Mouse (Mus musculus) lung, adult 2 months (tissue): ENCODE results near the gene Gkap1. TPM values are rescaled to one million over a fixed set of nuclear protein-coding genes. Genes with fewer than 3 reads are reported as not detected.

Source experiments
- DNase-seq: peaks from one replicate; pipeline ENCODE4 v3.0.0; 2022
- H3K4me1 ChIP-seq: fragments of 200-500 bp; 2 replicates; pipeline ENCODE4 v1.6.1; 2011; ENCODE audit warnings: low read length; ENCODE audit not compliant: control insufficient read depth, insufficient read depth
- H3K4me3 ChIP-seq: fragments of 200-500 bp; replicated peaks from 2 replicates; pipeline ENCODE3; 2011; ENCODE audit warnings: low read depth, mild to moderate bottlenecking, control low read depth, low read length; ENCODE audit errors: extremely low read depth
- CTCF ChIP-seq: fragments of 200-500 bp; IDR thresholded peaks from 2 replicates; pipeline ENCODE4 v1.5.1; 2011; ENCODE audit warnings: mild to moderate bottlenecking, low read length, control low read depth; ENCODE audit not compliant: insufficient read depth
- POLR2A ChIP-seq: fragments of 200-500 bp; IDR thresholded peaks from 2 replicates; pipeline ENCODE4 v1.6.1; 2011; ENCODE audit warnings: low read depth, mild to moderate bottlenecking, control low read depth, low read length, borderline replicate concordance; ENCODE audit errors: extremely low read depth
- WGBS: fragments of 180-500 bp; shearing (Covaris S2); methylation state at CpG from one replicate; pipeline ENCODE4 v1.1.7; 2018; 5-methylcytosine and 5-hydroxymethylcytosine counted together
- polyA plus RNA-seq: library from polyadenylated mRNA; depleted of rRNA; stranded (reverse); fragments of >200 nt; gene quantifications from 2 replicates; pipeline ENCODE4 v1.2.3, GENCODE M21; 2012; rRNA removed

Gkap1 gene
- polyA plus RNA-seq, 1 experiment: 6.0 TPM

DNA sequence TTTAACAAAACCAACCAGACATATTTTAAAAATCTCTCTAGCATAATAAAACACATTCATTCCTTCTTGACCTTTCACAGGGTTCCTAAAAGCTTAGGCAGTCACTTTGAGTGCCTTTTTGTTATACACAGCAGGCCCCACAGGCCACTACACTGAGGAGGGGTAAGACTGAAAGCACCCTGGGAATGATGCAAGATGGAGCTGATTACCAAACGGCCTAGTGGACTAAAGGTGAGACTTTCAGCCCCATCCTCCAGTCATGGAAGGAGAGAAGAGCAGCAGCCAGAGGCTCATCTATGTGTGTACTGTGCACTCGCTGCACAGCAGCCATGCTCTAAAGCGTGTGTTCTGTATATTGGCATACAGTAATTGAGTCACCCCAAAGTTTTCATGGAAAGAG is 80.6 kb downstream of the Gkap1 start:
- WGBS: 88% methylated on average over 3 of the region's 3 CpGs
- no peak for TF ChIP-seq POLR2A
- TF ChIP-seq CTCF: no peak
- H3K4me3 ChIP-seq: no peak overlapping the region
- DNase-seq: no peak
- H3K4me1 ChIP-seq: peaks cover 3% of the 10 kb centered on the region; the same call in 1 of the 2 replicates

DNA sequence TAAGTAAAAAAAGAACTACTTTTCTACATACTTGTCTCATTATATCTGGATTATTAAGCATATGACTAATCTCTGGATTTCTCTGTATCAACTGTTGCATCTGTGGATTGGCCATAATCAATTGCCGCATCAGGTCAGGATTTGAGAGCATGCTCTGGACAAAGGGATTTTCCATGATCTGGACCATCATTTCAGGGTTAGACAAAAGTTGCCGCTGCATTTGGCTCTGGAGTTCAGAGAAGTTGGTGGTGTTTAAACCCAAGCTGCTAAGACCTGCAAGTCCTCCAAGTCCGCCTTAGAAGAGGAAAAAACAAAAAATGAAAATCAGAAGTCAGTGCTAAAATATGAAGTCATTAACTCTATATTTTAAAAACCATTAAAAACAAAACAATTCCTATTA is 82.3 kb downstream of the Gkap1 start:
- no peak for DNase-seq
- 97% methylated on average over 3 of the region's 3 CpGs for WGBS
- H3K4me3 ChIP-seq: no peak overlapping the region
- H3K4me1 ChIP-seq: peaks cover 4% of the 10 kb centered on the region; the same call in 1 of the 2 replicates
- TF ChIP-seq POLR2A (no peak), CTCF (no peak)

DNA sequence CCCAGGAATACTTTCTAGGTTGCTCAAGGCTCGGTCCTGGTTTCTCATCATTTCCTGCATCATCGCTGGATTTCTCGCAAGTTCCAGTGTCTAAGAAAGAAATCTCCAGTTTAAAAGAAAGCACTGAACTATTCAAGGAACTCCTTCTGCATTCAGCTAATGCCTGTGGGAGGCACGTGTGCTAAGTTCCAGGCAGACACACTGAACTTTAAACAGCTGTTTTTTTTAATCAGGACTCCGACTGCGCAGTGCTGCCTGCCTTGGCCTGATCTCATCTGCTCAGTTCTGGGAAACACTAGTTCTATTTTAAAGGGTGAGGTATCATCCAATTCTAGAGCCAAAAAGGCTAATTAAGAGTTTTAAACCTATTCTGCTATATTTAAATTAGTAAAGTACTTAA is 83.4 kb downstream of the Gkap1 start:
- no peak for DNase-seq
- H3K4me1 ChIP-seq: peaks cover 4% of the 10 kb centered on the region; the same call in 1 of the 2 replicates
- no peak for TF ChIP-seq POLR2A
- TF ChIP-seq CTCF: no peak
- WGBS: 95% methylated on average over 6 of the region's 6 CpGs
- no peak overlapping the region for H3K4me3 ChIP-seq

DNA sequence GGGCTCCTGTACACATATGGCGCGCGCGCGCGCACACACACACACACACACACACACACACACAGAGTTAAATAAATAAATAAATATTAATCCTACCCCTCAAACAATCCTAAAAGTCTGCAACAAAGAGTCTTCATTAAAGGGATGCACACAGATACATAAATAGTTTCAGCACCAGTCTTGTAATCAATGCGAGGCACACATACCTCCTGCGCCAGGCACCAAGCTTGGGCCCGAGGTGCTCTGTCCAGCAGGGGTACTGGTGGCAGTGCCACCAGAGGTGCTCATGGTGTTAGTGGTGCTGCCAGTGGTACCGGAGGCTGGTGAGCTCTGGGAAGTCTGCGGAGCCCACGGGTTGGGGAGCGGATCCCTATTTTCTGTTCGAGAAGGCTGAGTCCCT is 84.0 kb downstream of the Gkap1 start:
- TF ChIP-seq CTCF (no peak), POLR2A (no peak)
- over 99% methylated on average over 14 of the region's 14 CpGs for WGBS
- no peak overlapping the region for H3K4me3 ChIP-seq

DNA sequence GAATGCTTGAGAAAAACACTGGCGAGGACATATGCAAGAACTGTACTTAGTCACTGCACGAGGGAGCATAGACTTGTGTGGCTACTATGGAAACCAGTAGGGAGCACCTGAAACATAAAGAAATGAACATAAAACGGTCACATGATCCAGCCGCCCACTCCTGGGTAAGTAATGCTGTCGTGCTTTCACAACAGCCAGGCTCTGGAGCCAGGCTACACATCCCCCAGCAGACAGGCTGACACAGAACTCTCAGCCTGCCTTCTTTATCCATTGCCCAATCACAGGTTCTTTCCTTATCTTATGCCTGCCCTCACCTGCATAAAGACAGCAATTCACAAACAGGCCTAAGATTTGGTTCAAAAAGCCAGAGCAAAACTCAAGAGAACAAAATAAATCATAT is 86.0 kb downstream of the Gkap1 start:
- TF ChIP-seq CTCF (no peak), POLR2A (no peak)
- 65% methylated on average over 5 of the region's 5 CpGs for WGBS
- H3K4me1 ChIP-seq: peaks cover 2% of the 10 kb centered on the region; the same call in 1 of the 2 replicates
- no peak for DNase-seq
- H3K4me3 ChIP-seq: no peak overlapping the region

More for the DNA sequence above, 84.0 kb downstream of the Gkap1 start:
- peaks cover 2% of the 10 kb centered on the region; the same call in 1 of the 2 replicates for H3K4me1 ChIP-seq
- DNase-seq: no peak

DNA sequence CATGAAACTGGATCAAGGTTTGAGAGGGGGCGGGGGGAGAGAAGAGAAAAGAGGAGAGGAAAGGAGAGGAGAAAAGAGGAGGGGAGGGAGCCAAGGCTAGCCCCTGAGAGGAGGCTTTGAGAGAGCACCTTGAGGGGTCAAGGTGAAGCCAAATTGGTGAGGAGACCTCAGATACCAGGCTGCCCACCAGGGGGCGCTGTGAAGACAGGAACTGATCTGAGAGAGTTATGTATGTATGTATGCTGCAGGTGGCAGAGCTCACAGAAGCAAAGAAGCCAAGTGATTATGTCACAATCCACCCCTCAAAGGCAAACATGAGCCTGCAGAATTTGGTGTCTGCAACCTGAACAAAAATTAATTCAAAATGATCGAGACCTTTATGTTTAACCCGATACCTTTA is 87.1 kb downstream of the Gkap1 start:
- Histone ChIP-seq H3K4me3 (no peak overlapping the region), H3K4me1 (peaks cover 2% of the 10 kb centered on the region; the same call in 1 of the 2 replicates)
- TF ChIP-seq POLR2A: no peak
- TF ChIP-seq CTCF: peak; percentile 91
- 63% methylated on average over 4 of the region's 4 CpGs for WGBS
- peak; percentile 83 for DNase-seq

DNA sequence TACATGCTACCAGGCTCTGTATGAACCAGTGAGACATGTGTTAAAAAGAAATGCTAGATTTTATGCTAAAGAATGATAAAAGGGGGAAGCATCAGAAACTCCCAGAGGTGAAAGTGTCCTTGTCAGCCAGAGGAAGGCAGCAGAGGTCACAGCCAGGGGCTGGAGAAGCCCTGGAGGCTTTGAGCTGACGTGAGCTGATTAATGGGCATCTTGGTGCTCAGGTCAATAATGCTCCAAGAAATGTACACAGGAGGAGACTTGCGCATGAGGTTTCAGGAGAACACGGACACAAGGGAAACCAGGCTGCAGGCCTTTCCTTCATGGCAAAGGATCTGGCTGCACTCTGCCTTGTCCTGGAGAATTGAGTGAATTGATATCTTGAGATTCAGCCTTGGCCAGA is 87.7 kb downstream of the Gkap1 start:
- 92% methylated on average over 3 of the region's 3 CpGs for WGBS
- TF ChIP-seq POLR2A (no peak), CTCF (no peak)
- Histone ChIP-seq H3K4me3 (no peak overlapping the region), H3K4me1 (peaks cover 2% of the 10 kb centered on the region; the same call in 1 of the 2 replicates)
- no peak for DNase-seq

DNA sequence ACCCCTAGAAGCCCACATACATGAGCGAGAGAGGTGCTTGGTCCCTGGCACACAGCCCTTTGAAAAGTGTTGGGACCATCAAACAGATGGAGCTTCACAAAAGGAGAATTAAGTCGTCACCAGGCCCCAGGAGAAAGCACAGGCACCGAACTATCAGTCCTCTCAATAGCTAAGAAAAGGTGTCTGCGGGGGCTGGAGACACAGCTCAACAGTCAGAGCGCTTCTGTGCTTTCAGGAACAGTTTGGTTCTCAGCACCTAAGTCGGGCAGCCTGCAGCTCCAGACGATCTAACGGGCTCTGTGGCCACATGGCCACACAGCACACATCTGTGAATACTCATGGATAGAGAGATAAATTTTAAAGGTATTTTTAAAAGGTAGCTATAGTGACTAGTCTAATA is 89.2 kb downstream of the Gkap1 start:
- WGBS: 93% methylated on average over 8 of the region's 8 CpGs
- no peak overlapping the region for H3K4me3 ChIP-seq
- TF ChIP-seq POLR2A: no peak
- no peak for TF ChIP-seq CTCF
- no peak for DNase-seq
- H3K4me1 ChIP-seq: peaks cover 2% of the 10 kb centered on the region; the same call in 1 of the 2 replicates

DNA sequence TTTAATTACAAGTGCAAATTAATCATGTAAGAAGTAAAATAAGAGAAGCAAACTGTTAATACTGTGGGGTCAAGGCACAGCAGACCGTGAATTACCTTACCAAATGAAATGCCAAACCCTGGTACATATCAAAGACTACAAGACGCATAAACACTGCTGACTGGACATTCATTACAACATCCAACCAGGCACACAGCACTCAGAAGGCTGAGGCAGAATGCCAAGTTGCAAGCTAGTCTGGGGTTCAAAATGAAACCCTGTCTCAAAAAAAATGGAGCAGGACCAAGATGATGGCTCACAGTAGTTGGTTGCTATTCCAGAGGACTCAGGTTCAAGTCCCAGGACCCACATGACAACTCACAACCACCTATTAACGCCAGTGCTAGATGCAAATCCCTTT is 91.4 kb downstream of the Gkap1 start:
- Histone ChIP-seq H3K4me1 (peaks cover 2% of the 10 kb centered on the region; the same call in 1 of the 2 replicates), H3K4me3 (no peak overlapping the region)
- no peak for DNase-seq
- no peak for TF ChIP-seq POLR2A
- no peak for TF ChIP-seq CTCF
- 72% methylated on average over 3 of the region's 3 CpGs for WGBS

Other genes with a start within 250 kb of the Gkap1 start
- gene Klhl3, start 162.1 kb downstream of the Gkap1 start, polyA plus RNA-seq: 1.8 TPM in 2 replicates
- gene Hnrnpa0, start 147.1 kb downstream of the Gkap1 start, polyA plus RNA-seq: 57.5 and 84.1 TPM in 2 replicates
- 17.0 and 24.5 TPM in 2 replicates for gene Idnk, start 118.0 kb downstream of the Gkap1 start, polyA plus RNA-seq
- 96.6 and 108 TPM in 2 replicates for gene Ubqln1, start 60.0 kb downstream of the Gkap1 start, polyA plus RNA-seq
- 0.77 and 0.96 TPM in 2 replicates for gene Kif27, start 83.4 kb upstream of the Gkap1 start, polyA plus RNA-seq
- gene 2210016F16Rik, start 109.5 kb upstream of the Gkap1 start, polyA plus RNA-seq: 22.1 and 28.9 TPM in 2 replicates
- 8.7 and 9.7 TPM in 2 replicates for gene Rmi1, start 126.5 kb upstream of the Gkap1 start, polyA plus RNA-seq
- gene Hnrnpk, start 127.6 kb upstream of the Gkap1 start, polyA plus RNA-seq: 192 and 290 TPM in 2 replicates